Mouse (Mus musculus) forebrain, embryonic 16.5 days (tissue): ENCODE measurements around the gene Nfkbiz. TPM values are rescaled to one million over a fixed set of nuclear protein-coding genes. Genes with fewer than 3 reads are reported as not detected.

Source experiments
- ATAC-seq: fragments of 200-750 bp; cut with Nextera tagmentation; 2 replicates; pipeline ENCODE4 v1.8.0; 2017; ENCODE audit warnings: mild to moderate bottlenecking, moderate library complexity
- H3K27ac ChIP-seq: fragments of 300-500 bp; sonication (generic); 2 replicates; pipeline ENCODE4 v1.5.1; 2014; ENCODE audit warnings: low read length, control low read depth
- H3K27me3 ChIP-seq: fragments of 300-500 bp; sonication (generic); replicated peaks from 2 replicates; pipeline ENCODE4 v1.6.1; 2014; ENCODE audit warnings: low read length; ENCODE audit not compliant: control insufficient read depth, insufficient read depth
- H3K36me3 ChIP-seq: fragments of 300-500 bp; sonication (generic); 2 replicates; pipeline ENCODE4 v1.6.1; 2014; ENCODE audit not compliant: control insufficient read depth, insufficient read depth
- H3K4me1 ChIP-seq: fragments of 300-500 bp; sonication (generic); replicated peaks from 2 replicates; pipeline ENCODE4 v1.6.1; 2014; ENCODE audit warnings: low read length; ENCODE audit not compliant: control insufficient read depth, insufficient read depth
- H3K4me2 ChIP-seq: fragments of 300-500 bp; sonication (generic); 2 replicates; pipeline ENCODE4 v1.6.1; 2014; ENCODE audit warnings: mild to moderate bottlenecking, low read length, control low read depth
- H3K4me3 ChIP-seq: fragments of 300-500 bp; sonication (generic); replicated peaks from 2 replicates; pipeline ENCODE4 v1.5.1; 2014; ENCODE audit warnings: mild to moderate bottlenecking, low read length, control low read depth
- H3K9ac ChIP-seq: fragments of 300-500 bp; sonication (generic); replicated peaks from 2 replicates; pipeline ENCODE4 v1.6.1; 2014; ENCODE audit warnings: low read depth, low read length, control low read depth
- H3K9me3 ChIP-seq: fragments of 300-500 bp; sonication (generic); 2 replicates; pipeline ENCODE4 v1.6.1; 2016; ENCODE audit warnings: low read length; ENCODE audit not compliant: control insufficient read depth
- WGBS: fragments of 180-500 bp; shearing (Covaris S2); extraction: QIAGEN DNeasy Blood & Tissue Kit; methylation state at CpG from one replicate; pipeline ENCODE4 v1.1.7; 2014; 5-methylcytosine and 5-hydroxymethylcytosine counted together
- polyA plus RNA-seq: library from polyadenylated mRNA; unstranded; fragments of >200 nt; fragmentation: Nextera tagmentation; extraction: Ambion mirVana; gene quantifications from 2 replicates; pipeline ENCODE4 v1.2.1, GENCODE M21; 2015

Nfkbiz gene
- polyA plus RNA-seq, 1 experiment from 2014 or later = 1.6 TPM

DNA sequence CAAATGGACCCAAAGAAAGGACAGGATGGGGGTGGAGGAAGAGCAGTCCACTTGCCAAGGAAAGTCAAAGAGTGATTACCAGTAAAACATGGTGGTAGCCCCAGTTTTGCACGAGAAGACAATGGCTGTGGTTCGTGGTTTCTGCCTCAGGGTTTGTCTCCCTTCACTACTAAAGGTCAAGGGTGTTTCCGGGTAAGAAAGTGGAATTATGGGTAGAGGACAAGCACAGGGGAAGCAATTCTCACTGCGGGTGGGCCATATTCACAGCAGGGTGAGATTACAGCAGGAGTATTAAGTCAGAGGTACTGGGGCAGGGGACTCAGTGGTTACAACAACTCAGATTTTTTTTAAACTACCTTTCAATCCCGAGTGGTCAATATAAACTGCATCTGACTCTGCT, 50.0 kb downstream of the Nfkbiz start:
- Histone ChIP-seq H3K27ac (no peak overlapping the region), H3K9me3 (no peaks in the 10 kb centered on the region), H3K4me1 (no peaks in the 10 kb centered on the region), H3K9ac (no peak overlapping the region), H3K4me3 (no peak overlapping the region), H3K36me3 (no peaks in the 10 kb centered on the region), H3K27me3 (no peaks in the 10 kb centered on the region), H3K4me2 (no peak overlapping the region)
- no peak for ATAC-seq
- WGBS = 83% methylated on average over 5 of the region's 5 CpGs

DNA sequence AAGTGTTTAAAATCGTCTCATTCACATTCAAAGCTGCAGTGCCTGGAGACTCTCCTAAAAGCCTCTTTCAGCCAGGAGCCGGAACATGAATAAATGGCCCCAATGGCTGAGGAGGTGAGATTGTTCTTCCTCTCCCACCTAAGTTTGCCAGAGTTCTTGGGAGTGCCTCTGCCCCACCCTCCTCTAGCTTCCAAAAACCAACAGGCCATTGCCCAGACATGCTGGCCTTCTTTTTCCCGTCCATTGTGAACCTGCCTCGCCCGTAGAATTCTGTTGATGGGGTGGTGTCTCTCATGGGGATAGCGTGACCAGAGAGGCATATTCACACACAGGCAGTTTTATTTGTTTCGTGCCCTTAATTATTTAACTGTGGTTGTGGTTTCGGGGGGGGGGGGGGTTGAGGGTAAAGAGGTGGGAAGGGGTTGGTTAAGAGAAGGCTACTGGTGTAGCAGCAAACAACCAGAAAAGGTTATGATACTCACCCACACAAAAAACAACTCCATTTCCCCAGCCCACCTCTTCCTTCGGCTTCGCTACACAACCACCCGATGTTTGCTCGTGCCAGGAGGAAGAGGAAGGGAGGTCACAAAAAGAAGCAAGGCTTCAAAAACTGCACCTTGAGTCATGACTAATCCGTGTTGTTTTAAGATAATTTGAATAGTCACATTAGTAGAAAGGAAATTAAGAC, 51.2 kb downstream of the Nfkbiz start:
- 90% methylated on average over 13 of the region's 13 CpGs for WGBS

GRCm38 (mm10) chr16:55784379-55784778, 54.3 kb downstream of the Nfkbiz start:
- H3K4me2 ChIP-seq = no peak overlapping the region
- 70% methylated on average over 7 of the region's 7 CpGs for WGBS
- H3K4me1 ChIP-seq = no peaks in the 10 kb centered on the region
- no peaks in the 10 kb centered on the region for H3K36me3 ChIP-seq
- no peak overlapping the region for H3K9ac ChIP-seq
- no peak overlapping the region for H3K4me3 ChIP-seq
- H3K27me3 ChIP-seq = no peaks in the 10 kb centered on the region
- ATAC-seq = no peak
- H3K9me3 ChIP-seq = no peaks in the 10 kb centered on the region
- H3K27ac ChIP-seq = no peak overlapping the region

More for the DNA sequence above, 51.2 kb downstream of the Nfkbiz start:
- Histone ChIP-seq H3K4me2 (no peak overlapping the region), H3K36me3 (no peaks in the 10 kb centered on the region), H3K9me3 (no peaks in the 10 kb centered on the region), H3K27me3 (no peaks in the 10 kb centered on the region), H3K27ac (no peak overlapping the region), H3K4me3 (no peak overlapping the region), H3K9ac (no peak overlapping the region), H3K4me1 (no peaks in the 10 kb centered on the region)
- ATAC-seq = no peak

- H3K4me1 ChIP-seq = no peaks in the 10 kb centered on the region
- WGBS = 80% methylated on average over 3 of the region's 3 CpGs
These were observed 54.8 kb downstream of the Nfkbiz start for GRCm38 (mm10) chr16:55783923-55784322.

DNA sequence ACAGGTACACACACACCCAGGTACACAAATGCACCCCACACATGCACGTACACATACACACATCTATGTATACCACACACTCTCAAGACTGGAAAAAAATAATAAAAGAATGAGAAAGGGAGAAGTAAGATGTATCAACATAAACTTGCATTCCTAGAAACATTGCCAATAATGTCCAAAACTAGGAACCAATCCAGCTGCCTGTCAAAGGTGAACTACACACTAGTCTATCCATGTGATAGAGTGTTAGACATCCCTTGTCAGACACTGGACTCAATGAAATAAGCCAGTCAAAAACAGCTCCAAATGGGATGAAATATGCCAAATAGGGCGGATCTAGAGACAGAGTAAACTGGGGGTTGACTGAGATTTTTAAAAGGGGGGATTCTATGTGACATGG, 55.8 kb downstream of the Nfkbiz start:
- 91% methylated on average over 2 of the region's 2 CpGs for WGBS
- Histone ChIP-seq H3K4me1 (no peaks in the 10 kb centered on the region), H3K27ac (no peak overlapping the region), H3K36me3 (no peaks in the 10 kb centered on the region), H3K4me3 (no peak overlapping the region), H3K9me3 (no peaks in the 10 kb centered on the region), H3K27me3 (no peaks in the 10 kb centered on the region), H3K9ac (no peak overlapping the region), H3K4me2 (no peak overlapping the region)
- ATAC-seq = no peak

More at GRCm38 (mm10) chr16:55783923-55784322, 54.8 kb downstream of the Nfkbiz start:
- H3K4me3 ChIP-seq = no peak overlapping the region
- H3K9me3 ChIP-seq = no peaks in the 10 kb centered on the region
- no peaks in the 10 kb centered on the region for H3K36me3 ChIP-seq
- no peak overlapping the region for H3K27ac ChIP-seq
- H3K4me2 ChIP-seq = no peak overlapping the region
- H3K27me3 ChIP-seq = no peaks in the 10 kb centered on the region
- no peak overlapping the region for H3K9ac ChIP-seq
- no peak for ATAC-seq

DNA sequence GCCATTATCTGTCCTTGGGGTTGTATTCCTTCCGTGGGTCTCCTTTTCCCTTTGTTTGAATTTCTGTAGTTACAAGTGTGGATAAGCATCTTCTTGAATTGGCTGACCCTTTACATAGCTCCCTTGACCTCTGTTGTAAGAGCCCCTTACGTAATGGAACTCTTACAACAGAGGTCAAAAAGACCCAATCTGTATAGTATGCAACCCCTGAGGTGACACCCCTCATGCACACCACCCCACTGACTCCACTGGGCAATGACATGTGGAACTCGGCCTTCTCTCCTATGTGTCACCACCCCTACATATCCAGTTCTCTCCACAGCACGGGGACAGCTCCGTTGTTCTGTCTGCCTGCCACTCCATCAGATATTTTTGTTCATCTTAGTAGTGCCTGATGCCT, 56.9 kb downstream of the Nfkbiz start:
- ATAC-seq = no peak
- H3K9ac ChIP-seq = no peak overlapping the region
- no peak overlapping the region for H3K4me2 ChIP-seq
- H3K9me3 ChIP-seq = no peaks in the 10 kb centered on the region
- no peaks in the 10 kb centered on the region for H3K27me3 ChIP-seq
- H3K36me3 ChIP-seq = no peaks in the 10 kb centered on the region
- 79% methylated on average over 5 of the region's 5 CpGs for WGBS
- H3K4me1 ChIP-seq = no peaks in the 10 kb centered on the region
- H3K4me3 ChIP-seq = no peak overlapping the region
- H3K27ac ChIP-seq = no peak overlapping the region

GRCm38 (mm10) chr16:55780958-55781558, 57.6 kb downstream of the Nfkbiz start:
- Histone ChIP-seq H3K4me3 (no peak overlapping the region), H3K36me3 (no peaks in the 10 kb centered on the region), H3K9me3 (no peaks in the 10 kb centered on the region), H3K4me2 (no peak overlapping the region), H3K4me1 (no peaks in the 10 kb centered on the region), H3K27me3 (no peaks in the 10 kb centered on the region), H3K27ac (no peak overlapping the region), H3K9ac (no peak overlapping the region)
- 63% methylated on average over 5 of the region's 5 CpGs for WGBS
- no peak for ATAC-seq

GRCm38 (mm10) chr16:55776329-55776728, 62.4 kb downstream of the Nfkbiz start:
- Histone ChIP-seq H3K27ac (no peak overlapping the region), H3K36me3 (no peaks in the 10 kb centered on the region), H3K4me2 (no peak overlapping the region), H3K9me3 (no peaks in the 10 kb centered on the region), H3K27me3 (no peaks in the 10 kb centered on the region), H3K4me3 (no peak overlapping the region), H3K4me1 (no peaks in the 10 kb centered on the region), H3K9ac (no peak overlapping the region)
- no peak for ATAC-seq
- 84% methylated on average over 11 of the region's 11 CpGs for WGBS

GRCm38 (mm10) chr16:55770247-55770646, 68.5 kb downstream of the Nfkbiz start:
- Histone ChIP-seq H3K9ac (no peak overlapping the region), H3K36me3 (no peaks in the 10 kb centered on the region), H3K4me2 (no peak overlapping the region), H3K4me1 (no peaks in the 10 kb centered on the region), H3K9me3 (no peaks in the 10 kb centered on the region), H3K27ac (no peak overlapping the region), H3K4me3 (no peak overlapping the region), H3K27me3 (no peaks in the 10 kb centered on the region)
- no peak for ATAC-seq
- 60% methylated on average over 3 of the region's 3 CpGs for WGBS
